Mouse (Mus musculus) liver, embryonic 11.5 days (tissue): ENCODE data around the gene Bok. TPM values are rescaled to one million over a fixed set of nuclear protein-coding genes. Genes with fewer than 3 reads are reported as not detected.

Source experiments
- ATAC-seq: fragments of 200-750 bp; cut with Nextera tagmentation; replicated peaks from 2 replicates; pipeline ENCODE4 v1.8.0; 2017; ENCODE audit warnings: moderate number of reproducible peaks, mild to moderate bottlenecking, moderate TSS enrichment, moderate library complexity; ENCODE audit not compliant: low FRiP score
- DNase-seq: peaks from one replicate; pipeline ENCODE4 v3.0.0-alpha.2; 2017; ENCODE audit warnings: low spot score
- H3K27ac ChIP-seq: fragments of 300-500 bp; sonication (generic); 2 replicates; pipeline ENCODE4 v1.5.1; 2014; ENCODE audit warnings: mild to moderate bottlenecking, low read depth, low read length, control low read depth
- H3K27me3 ChIP-seq: fragments of 300-500 bp; sonication (generic); replicated peaks from 2 replicates; pipeline ENCODE4 v1.6.1; 2014; ENCODE audit warnings: low read length, mixed read lengths; ENCODE audit not compliant: control insufficient read depth, insufficient read depth
- H3K36me3 ChIP-seq: fragments of 300-500 bp; sonication (generic); 2 replicates; pipeline ENCODE4 v1.6.1; 2014; ENCODE audit warnings: mild to moderate bottlenecking, low read length, moderate library complexity, mixed read lengths; ENCODE audit not compliant: control insufficient read depth, insufficient read depth
- H3K4me1 ChIP-seq: fragments of 300-500 bp; sonication (generic); replicated peaks from 2 replicates; pipeline ENCODE4 v1.6.1; 2014; ENCODE audit warnings: low read length, mixed read lengths; ENCODE audit not compliant: control insufficient read depth, insufficient read depth
- H3K4me2 ChIP-seq: fragments of 300-500 bp; sonication (generic); 2 replicates; pipeline ENCODE4 v1.6.1; 2014; ENCODE audit warnings: mild to moderate bottlenecking, control low read depth, moderate library complexity
- H3K4me3 ChIP-seq: fragments of 300-500 bp; sonication (generic); 2 replicates; pipeline ENCODE4 v1.5.1; 2014; ENCODE audit warnings: low read depth, low read length, control low read depth
- H3K9ac ChIP-seq: fragments of 300-500 bp; sonication (generic); 2 replicates; pipeline ENCODE4 v1.6.1; 2014; ENCODE audit warnings: low read depth, low read length, control low read depth
- H3K9me3 ChIP-seq: fragments of 300-500 bp; sonication (generic); 2 replicates; pipeline ENCODE4 v1.6.1; 2016; ENCODE audit warnings: low read length, inconsistent platforms, mixed read lengths; ENCODE audit not compliant: control insufficient read depth
- WGBS: fragments of 180-500 bp; shearing (Covaris S2); extraction: QIAGEN DNeasy Blood & Tissue Kit; methylation state at CpG from one replicate; pipeline ENCODE4 v1.1.7; 2014; 5-methylcytosine and 5-hydroxymethylcytosine counted together
- polyA plus RNA-seq: library from polyadenylated mRNA; unstranded; fragments of >200 nt; fragmentation: Nextera tagmentation; extraction: Ambion mirVana; gene quantifications from 2 replicates; pipeline ENCODE4 v1.2.1, GENCODE M21; 2014

The Bok gene
- 11.3 and 12.2 TPM in 2 replicates for polyA plus RNA-seq

DNA sequence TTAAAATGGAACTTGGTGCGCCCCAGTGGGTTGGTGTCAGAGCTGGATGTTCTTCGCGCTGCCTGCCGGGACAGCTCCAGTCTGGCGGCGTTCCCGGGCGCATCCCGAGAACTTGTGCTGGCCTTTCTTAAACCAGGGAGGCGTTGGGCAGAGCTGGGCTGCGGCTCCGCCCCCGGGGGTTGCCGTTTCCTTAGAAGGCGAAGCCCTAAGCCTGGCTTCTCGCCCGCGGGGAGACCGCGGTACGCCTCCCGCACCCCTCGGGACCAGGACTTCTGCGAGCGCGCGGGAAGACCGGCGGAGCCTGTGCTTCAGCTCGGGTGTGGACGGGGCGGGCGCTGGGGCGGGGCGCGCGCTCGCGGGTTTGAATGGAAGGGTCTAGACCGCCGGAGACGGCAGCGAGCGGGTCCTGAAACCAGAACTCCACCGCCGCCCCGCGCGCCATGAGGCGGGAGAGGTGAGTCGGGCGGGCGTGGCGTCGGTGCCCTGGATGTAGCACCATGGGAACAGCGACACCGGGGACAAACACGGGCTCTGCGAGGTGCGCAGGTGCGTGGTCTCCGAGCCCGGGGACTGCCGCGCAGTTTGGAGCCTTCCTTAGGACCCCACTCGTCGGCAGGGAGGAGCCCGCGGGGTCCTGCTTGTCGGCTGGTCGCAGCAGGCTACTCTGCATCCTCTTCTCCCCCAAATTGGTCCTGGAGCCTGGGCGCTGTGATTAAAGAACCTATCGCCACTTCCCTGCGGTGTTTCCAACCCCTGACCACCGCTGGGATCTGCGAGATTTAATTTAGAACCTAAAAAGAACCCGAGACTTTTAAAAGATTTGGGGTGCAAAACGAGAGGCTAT lies at the start of gene Bok:
Gene Bok (plus strand): TSS at position 260 of the 844 bp plus-strand sequence.
- ATAC-seq, result peak; percentile 23; the same call in 1 of the 2 replicates
- Histone ChIP-seq H3K27me3 (peaks cover 34% of the 10 kb centered on the region), H3K4me2 (peak within 1 kb of the TSS; percentile 83), H3K9ac (peak within 1 kb of the TSS; percentile 60), H3K27ac (no peak within 1 kb of the TSS), H3K4me3 (peak within 1 kb of the TSS; percentile 59), H3K36me3 (no peaks in the 10 kb centered on the region), H3K9me3 (no peaks in the 10 kb centered on the region), H3K4me1 (peaks cover 7% of the 10 kb centered on the region; the same call in 1 of the 2 replicates)
- under 1% methylated on average over 78 of the region's 78 CpGs for WGBS
- DNase-seq, result peak; percentile 67

DNA sequence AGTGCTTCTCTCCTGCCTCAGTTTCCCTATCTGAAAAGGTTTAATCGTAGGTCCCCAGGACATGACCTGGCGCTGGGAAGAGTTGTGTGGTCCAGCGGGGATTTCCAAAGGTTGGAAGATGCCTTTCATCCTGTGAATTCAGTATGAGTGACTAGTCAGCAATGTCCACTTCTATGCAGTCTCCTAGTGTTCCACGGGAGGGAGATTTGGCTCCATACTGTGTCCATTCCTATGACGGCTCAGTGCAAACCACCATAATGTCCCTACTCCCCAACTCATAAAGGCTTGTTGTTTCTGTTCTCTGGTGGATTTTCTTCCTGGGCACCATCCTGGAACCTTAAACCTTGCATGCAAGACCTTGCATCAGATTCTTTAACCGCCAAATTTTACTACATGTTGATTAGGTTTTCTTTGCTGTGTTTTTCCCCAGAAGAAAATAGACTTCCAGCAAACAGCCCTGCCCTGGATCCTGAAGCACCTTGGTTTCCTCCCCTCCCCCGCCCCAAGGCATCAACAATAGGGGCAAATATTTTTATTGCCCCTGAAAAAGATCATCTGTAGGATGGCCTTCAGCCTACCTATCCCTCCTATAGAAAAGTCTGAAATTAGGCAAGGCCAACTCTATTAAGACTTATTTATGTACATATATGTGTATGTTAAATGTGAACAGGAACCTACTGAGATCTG lies 49.1 kb upstream of the Bok start:
- peaks cover 19% of the 10 kb centered on the region for H3K4me1 ChIP-seq
- no peak for DNase-seq
- H3K9me3 ChIP-seq, result no peaks in the 10 kb centered on the region
- no peaks in the 10 kb centered on the region for H3K27me3 ChIP-seq
- peak overlapping the region; percentile 95 for H3K4me2 ChIP-seq
- ATAC-seq, result peak; percentile 11; the same call in 1 of the 2 replicates
- H3K4me3 ChIP-seq, result peak overlapping the region; percentile 97
- H3K27ac ChIP-seq, result peak overlapping the region; percentile 70
- WGBS, result 26% methylated on average over 7 of the region's 7 CpGs
- H3K9ac ChIP-seq, result peak overlapping the region; percentile 82
- no peaks in the 10 kb centered on the region; the same call in 1 of the 2 replicates for H3K36me3 ChIP-seq

DNA sequence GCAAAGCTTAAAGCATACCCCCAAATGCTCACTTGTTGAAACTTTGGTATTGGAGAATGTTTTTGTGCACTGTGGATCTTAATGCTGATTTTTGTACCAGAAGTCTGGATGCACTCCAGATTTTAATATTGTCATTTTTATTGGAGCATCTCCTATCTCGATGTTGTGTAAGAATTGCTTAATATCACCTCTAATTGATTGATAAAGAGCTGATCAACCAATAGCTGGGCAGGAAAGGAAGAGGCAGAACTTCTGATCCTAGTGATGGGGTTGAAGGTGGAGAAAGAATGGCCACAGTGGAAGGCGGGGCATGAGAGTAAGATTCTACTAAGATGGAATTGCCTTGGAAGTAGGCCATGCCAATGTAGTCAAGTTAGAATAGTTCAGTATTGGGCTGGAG lies 43.5 kb upstream of the Bok start:
- Histone ChIP-seq H3K36me3 (no peaks in the 10 kb centered on the region), H3K4me3 (no peak overlapping the region), H3K27me3 (no peaks in the 10 kb centered on the region), H3K9ac (no peak overlapping the region), H3K4me2 (no peak overlapping the region), H3K27ac (no peak overlapping the region), H3K9me3 (no peaks in the 10 kb centered on the region), H3K4me1 (no peaks in the 10 kb centered on the region)
- ATAC-seq (no peak), DNase-seq (no peak)
- WGBS, result 81% methylated on average over 2 of the region's 2 CpGs

DNA sequence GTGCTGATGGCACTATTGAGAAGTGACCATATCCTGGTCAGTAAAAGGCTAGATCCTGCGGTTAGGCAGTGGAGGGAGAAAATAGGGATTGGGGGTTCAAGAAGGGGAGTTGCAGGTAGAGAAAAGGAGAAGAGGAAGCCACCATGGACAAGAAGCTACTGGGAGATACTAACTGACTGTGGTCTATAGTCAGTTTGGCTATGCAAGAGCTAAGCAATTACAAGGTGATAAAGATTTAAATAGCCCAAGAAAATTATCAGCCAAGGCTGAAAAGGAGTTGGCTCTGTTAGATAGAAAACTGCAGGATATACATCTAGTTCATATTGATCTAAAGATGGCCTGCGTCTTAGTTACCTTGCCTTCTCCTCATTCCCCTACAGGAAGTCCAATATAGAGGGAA lies 42.8 kb upstream of the Bok start:
- Histone ChIP-seq H3K27me3 (no peaks in the 10 kb centered on the region), H3K9me3 (no peaks in the 10 kb centered on the region), H3K27ac (no peak overlapping the region), H3K4me3 (no peak overlapping the region), H3K36me3 (no peaks in the 10 kb centered on the region), H3K9ac (no peak overlapping the region), H3K4me1 (no peaks in the 10 kb centered on the region), H3K4me2 (no peak overlapping the region)
- 80% methylated on average over 2 of the region's 2 CpGs for WGBS
- no peak for DNase-seq
- no peak for ATAC-seq

DNA sequence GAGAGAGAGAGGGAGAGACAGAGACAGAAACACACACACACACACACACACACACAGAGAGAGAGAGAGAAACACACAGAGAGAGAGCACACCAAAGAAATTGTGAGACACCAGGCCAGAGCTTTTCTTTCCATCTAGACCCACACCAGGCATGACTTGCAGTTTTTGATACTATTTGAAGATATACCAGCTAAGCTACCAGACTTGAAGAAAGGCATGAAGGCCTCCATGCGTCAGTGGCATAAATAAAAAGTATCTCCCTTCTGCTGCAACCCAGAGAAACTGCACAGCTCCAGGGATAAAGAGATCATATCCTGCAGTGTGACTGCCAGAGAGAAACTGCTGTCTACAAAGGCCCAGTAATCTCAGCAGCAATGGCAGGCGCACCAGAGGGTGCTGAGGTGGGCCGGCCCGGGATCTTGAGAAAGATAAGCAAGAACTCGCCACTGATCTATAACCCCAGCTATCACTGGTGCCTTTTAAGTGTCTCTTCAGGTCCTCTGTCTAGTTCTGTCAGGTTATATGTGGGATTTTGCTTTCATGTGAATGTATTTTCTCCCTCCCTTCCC lies 35.8 kb upstream of the Bok start:
- Histone ChIP-seq H3K4me3 (no peak overlapping the region), H3K27ac (no peak overlapping the region), H3K27me3 (no peaks in the 10 kb centered on the region), H3K9me3 (no peaks in the 10 kb centered on the region), H3K4me2 (no peak overlapping the region), H3K9ac (no peak overlapping the region), H3K36me3 (no peaks in the 10 kb centered on the region), H3K4me1 (0 out of 2 replicates have a peak, but pooled peaks cover 5% of the 10 kb centered on the region)
- ATAC-seq, result no peak
- WGBS, result 47% methylated on average over 5 of the region's 5 CpGs
- no peak for DNase-seq

DNA sequence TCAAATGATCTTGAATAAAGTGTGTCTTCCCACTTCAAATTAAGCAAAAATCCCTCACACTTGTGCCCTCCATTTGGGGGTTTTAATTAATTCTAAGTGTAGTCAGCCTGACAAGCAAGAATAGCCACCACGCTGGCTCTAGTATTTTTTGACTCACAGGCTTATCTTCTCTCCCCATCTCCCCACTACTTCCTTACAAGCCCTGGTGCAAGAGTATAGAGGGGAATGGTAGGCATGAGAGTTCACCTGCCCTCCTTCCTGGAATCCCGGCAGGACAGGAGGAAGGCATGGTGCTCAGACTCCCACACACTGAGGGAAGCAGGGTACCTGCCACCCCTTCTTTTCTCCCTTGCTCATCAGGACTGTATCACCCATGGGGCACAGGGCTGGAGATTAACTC lies 31.2 kb upstream of the Bok start:
- Histone ChIP-seq H3K4me3 (no peak overlapping the region), H3K27me3 (no peaks in the 10 kb centered on the region), H3K9me3 (no peaks in the 10 kb centered on the region), H3K4me1 (0 out of 2 replicates have a peak, but pooled peaks cover 5% of the 10 kb centered on the region), H3K27ac (no peak overlapping the region), H3K9ac (no peak overlapping the region), H3K36me3 (no peaks in the 10 kb centered on the region), H3K4me2 (no peak overlapping the region)
- WGBS, result 8% methylated on average over 2 of the region's 2 CpGs
- ATAC-seq, result no peak
- no peak for DNase-seq

DNA sequence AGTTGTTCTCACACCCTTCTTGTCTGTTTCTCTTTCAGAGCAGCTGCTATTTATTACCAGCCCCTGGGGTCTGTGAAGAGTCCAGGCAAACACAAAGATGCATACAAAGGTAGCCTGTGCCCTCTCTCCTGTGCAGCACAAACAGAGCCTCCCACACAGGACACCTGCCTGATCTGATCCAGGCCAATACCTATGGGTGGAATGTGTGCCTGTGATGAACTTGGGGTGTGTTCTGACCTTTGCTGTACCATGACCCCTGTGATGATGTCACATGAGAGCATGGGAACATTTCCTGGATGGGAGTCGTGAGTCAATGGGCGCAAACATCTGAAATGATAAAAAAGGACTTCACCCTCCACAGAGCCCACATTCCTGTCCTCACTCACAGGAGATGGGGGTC lies 30.7 kb upstream of the Bok start:
- WGBS, result 65% methylated on average over 2 of the region's 2 CpGs
- Histone ChIP-seq H3K4me3 (no peak overlapping the region), H3K36me3 (no peaks in the 10 kb centered on the region), H3K27me3 (no peaks in the 10 kb centered on the region), H3K27ac (no peak overlapping the region), H3K9me3 (no peaks in the 10 kb centered on the region), H3K4me2 (no peak overlapping the region), H3K9ac (no peak overlapping the region), H3K4me1 (no peaks in the 10 kb centered on the region)
- no peak for ATAC-seq
- no peak for DNase-seq

DNA sequence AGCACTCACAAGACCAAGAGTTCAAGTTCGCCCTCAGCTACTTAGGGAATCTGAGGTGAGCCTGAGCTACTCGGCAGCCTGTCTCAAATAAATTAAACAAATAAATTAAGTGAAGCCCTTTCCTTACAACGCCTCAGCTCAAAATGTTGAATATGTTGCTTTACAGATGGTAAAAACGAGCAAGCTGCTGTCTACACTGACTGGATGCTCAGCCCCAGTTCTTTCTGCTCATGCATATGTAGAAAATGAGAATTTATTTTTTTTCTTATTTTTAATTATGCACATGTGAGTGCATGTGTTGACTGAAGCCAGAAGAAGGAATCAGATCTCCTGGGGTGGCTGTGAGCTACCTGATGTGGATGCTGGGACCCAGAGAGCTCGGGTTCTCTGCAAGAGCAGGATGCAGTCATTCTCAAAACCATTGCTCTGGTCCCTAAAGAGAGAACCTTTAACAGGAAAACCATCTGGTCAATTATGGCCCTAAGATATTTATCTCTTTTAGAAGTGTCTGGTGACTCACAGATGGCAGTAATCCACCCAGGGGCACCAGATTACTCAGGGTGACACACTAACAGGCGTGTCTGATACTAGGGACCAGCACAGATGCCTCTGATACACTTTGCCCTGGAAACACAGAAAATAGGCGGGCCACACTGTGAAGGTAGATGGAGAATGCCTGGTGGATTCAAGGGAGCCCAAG lies 29.0 kb upstream of the Bok start:
- no peak overlapping the region for H3K4me3 ChIP-seq
- no peak overlapping the region for H3K9ac ChIP-seq
- H3K27ac ChIP-seq, result no peak overlapping the region
- no peaks in the 10 kb centered on the region for H3K36me3 ChIP-seq
- no peak for DNase-seq
- no peaks in the 10 kb centered on the region for H3K9me3 ChIP-seq
- H3K27me3 ChIP-seq, result no peaks in the 10 kb centered on the region
- 64% methylated on average over 7 of the region's 7 CpGs for WGBS
- no peak overlapping the region for H3K4me2 ChIP-seq
- H3K4me1 ChIP-seq, result no peaks in the 10 kb centered on the region
- ATAC-seq, result no peak
